Mouse (Mus musculus): ENCODE measurements around the gene Cdc123. TPM values are rescaled to one million over a fixed set of nuclear protein-coding genes. Genes with fewer than 3 reads are reported as not detected.

Gene Cdc123
- total and polyA plus RNA-seq, 2 experiments from 2014 or later = 72.9 to 233 TPM

GRCm38 (mm10) chr2:5801182-5801640, 43.8 kb downstream of the Cdc123 start:
- Histone ChIP-seq H3K27ac (ENCODE audit: low read depth, low read length) (no peak overlapping the region), H3K9me3 (ENCODE audit: low read length) (no peaks in the 10 kb centered on the region), H3K36me3 (ENCODE audit: insufficient read depth, low read length) (peaks cover 39% of the 10 kb centered on the region), H3K4me3 (ENCODE audit: low read depth, low read length) (no peak overlapping the region), H3K27me3 (ENCODE audit: insufficient read depth, low read length) (no peaks in the 10 kb centered on the region), H3K4me1 (ENCODE audit: insufficient read depth, low read length) (no peaks in the 10 kb centered on the region), H3K9ac (replicated peaks; ENCODE audit: low read length, poor library complexity, severe bottlenecking) (no peak overlapping the region), H3K4me2 (ENCODE audit: low read depth, low read length, poor library complexity, severe bottlenecking) (no peak overlapping the region)
- WGBS = 92% methylated on average over 9 of the region's 9 CpGs
- TF ChIP-seq CTCF (IDR thresholded peaks at IDR 0.05) = no peak
- ATAC-seq (ENCODE audit: low FRiP score) = no peak
- no peak for DNase-seq (ENCODE audit: low spot score)

GRCm38 (mm10) chr2:5797816-5798672, 46.9 kb downstream of the Cdc123 start:
- no peaks in the 10 kb centered on the region for H3K4me1 ChIP-seq (ENCODE audit: insufficient read depth, low read length)
- WGBS = 87% methylated on average over 11 of the region's 11 CpGs
- DNase-seq (ENCODE audit: low spot score) = no peak
- TF ChIP-seq CTCF (IDR thresholded peaks at IDR 0.05) = no peak
- H3K36me3 ChIP-seq (ENCODE audit: insufficient read depth, low read length) = peaks cover 40% of the 10 kb centered on the region
- H3K9me3 ChIP-seq (ENCODE audit: low read length) = no peaks in the 10 kb centered on the region
- no peak overlapping the region for H3K4me2 ChIP-seq (ENCODE audit: low read depth, low read length, poor library complexity, severe bottlenecking)
- H3K4me3 ChIP-seq (ENCODE audit: low read depth, low read length) = no peak overlapping the region
- ATAC-seq (ENCODE audit: low FRiP score) = no peak
- H3K27me3 ChIP-seq (ENCODE audit: insufficient read depth, low read length) = no peaks in the 10 kb centered on the region
- H3K9ac ChIP-seq (replicated peaks; ENCODE audit: low read length, poor library complexity, severe bottlenecking) = no peak overlapping the region
- H3K27ac ChIP-seq (ENCODE audit: low read depth, low read length) = no peak overlapping the region

GRCm38 (mm10) chr2:5793771-5794170, 51.2 kb downstream of the Cdc123 start:
- no peak for ATAC-seq (ENCODE audit: low FRiP score)
- H3K4me3 ChIP-seq (ENCODE audit: low read depth, low read length) = no peak overlapping the region
- WGBS = 93% methylated on average over 10 of the region's 10 CpGs

GRCm38 (mm10) chr2:5792056-5792455, 52.9 kb downstream of the Cdc123 start:
- no peaks in the 10 kb centered on the region for H3K9me3 ChIP-seq (ENCODE audit: low read length)
- H3K27me3 ChIP-seq (ENCODE audit: insufficient read depth, low read length) = no peaks in the 10 kb centered on the region
- H3K4me1 ChIP-seq (ENCODE audit: insufficient read depth, low read length) = no peaks in the 10 kb centered on the region
- H3K4me2 ChIP-seq (ENCODE audit: low read depth, low read length, poor library complexity, severe bottlenecking) = no peak overlapping the region
- no peak overlapping the region for H3K27ac ChIP-seq (ENCODE audit: low read depth, low read length)
- DNase-seq (ENCODE audit: low spot score) (no peak), ATAC-seq (ENCODE audit: low FRiP score) (no peak)
- WGBS = 96% methylated on average over 5 of the region's 5 CpGs
- H3K4me3 ChIP-seq (ENCODE audit: low read depth, low read length) = no peak overlapping the region
- H3K36me3 ChIP-seq (ENCODE audit: insufficient read depth, low read length) = peaks cover 22% of the 10 kb centered on the region
- no peak overlapping the region for H3K9ac ChIP-seq (replicated peaks; ENCODE audit: low read length, poor library complexity, severe bottlenecking)
- TF ChIP-seq CTCF (IDR thresholded peaks at IDR 0.05) = no peak

More at GRCm38 (mm10) chr2:5793771-5794170, 51.2 kb downstream of the Cdc123 start:
- no peak overlapping the region for H3K27ac ChIP-seq (ENCODE audit: low read depth, low read length)
- H3K36me3 ChIP-seq (ENCODE audit: insufficient read depth, low read length) = peaks cover 34% of the 10 kb centered on the region
- no peaks in the 10 kb centered on the region for H3K9me3 ChIP-seq (ENCODE audit: low read length)
- H3K9ac ChIP-seq (replicated peaks; ENCODE audit: low read length, poor library complexity, severe bottlenecking) = no peak overlapping the region
- no peaks in the 10 kb centered on the region for H3K27me3 ChIP-seq (ENCODE audit: insufficient read depth, low read length)
- DNase-seq (ENCODE audit: low spot score) = no peak
- no peaks in the 10 kb centered on the region for H3K4me1 ChIP-seq (ENCODE audit: insufficient read depth, low read length)
- TF ChIP-seq CTCF (IDR thresholded peaks at IDR 0.05) = no peak
- no peak overlapping the region for H3K4me2 ChIP-seq (ENCODE audit: low read depth, low read length, poor library complexity, severe bottlenecking)

- ATAC-seq (ENCODE audit: low FRiP score) (no peak), DNase-seq (ENCODE audit: low spot score) (no peak)
- 27% methylated on average over 4 of the region's 4 CpGs for WGBS
- H3K4me3 ChIP-seq (ENCODE audit: low read depth, low read length) = no peak overlapping the region
- no peaks in the 10 kb centered on the region for H3K9me3 ChIP-seq (ENCODE audit: low read length)
- H3K27me3 ChIP-seq (ENCODE audit: insufficient read depth, low read length) = no peaks in the 10 kb centered on the region
- TF ChIP-seq CTCF (IDR thresholded peaks at IDR 0.05) = no peak
- H3K36me3 ChIP-seq (ENCODE audit: insufficient read depth, low read length) = peaks cover 3% of the 10 kb centered on the region; the same call in 1 of the 2 replicates
- H3K9ac ChIP-seq (replicated peaks; ENCODE audit: low read length, poor library complexity, severe bottlenecking) = no peak overlapping the region
- no peak overlapping the region for H3K4me2 ChIP-seq (ENCODE audit: low read depth, low read length, poor library complexity, severe bottlenecking)
- H3K4me1 ChIP-seq (ENCODE audit: insufficient read depth, low read length) = no peaks in the 10 kb centered on the region
- no peak overlapping the region for H3K27ac ChIP-seq (ENCODE audit: low read depth, low read length)
Observed at GRCm38 (mm10) chr2:5789625-5790160, 55.3 kb downstream of the Cdc123 start.

GRCm38 (mm10) chr2:5787391-5787790, 57.6 kb downstream of the Cdc123 start:
- H3K27me3 ChIP-seq (ENCODE audit: insufficient read depth, low read length) = no peaks in the 10 kb centered on the region
- no peak overlapping the region for H3K27ac ChIP-seq (ENCODE audit: low read depth, low read length)
- H3K4me1 ChIP-seq (ENCODE audit: insufficient read depth, low read length) = no peaks in the 10 kb centered on the region
- H3K4me3 ChIP-seq (ENCODE audit: low read depth, low read length) = no peak overlapping the region
- ATAC-seq (ENCODE audit: low FRiP score) (no peak), DNase-seq (ENCODE audit: low spot score) (no peak)
- TF ChIP-seq CTCF (IDR thresholded peaks at IDR 0.05) = no peak
- H3K36me3 ChIP-seq (ENCODE audit: insufficient read depth, low read length) = no peaks in the 10 kb centered on the region
- no peak overlapping the region for H3K9ac ChIP-seq (replicated peaks; ENCODE audit: low read length, poor library complexity, severe bottlenecking)
- 95% methylated on average over 3 of the region's 3 CpGs for WGBS
- H3K9me3 ChIP-seq (ENCODE audit: low read length) = no peaks in the 10 kb centered on the region
- no peak overlapping the region for H3K4me2 ChIP-seq (ENCODE audit: low read depth, low read length, poor library complexity, severe bottlenecking)

Measured in midbrain, postnatal 0 days (tissue).